Mouse (Mus musculus): ENCODE results near the gene Ddah1. TPM values are rescaled to one million over a fixed set of nuclear protein-coding genes. Genes with fewer than 3 reads are reported as not detected.

Ddah1 gene
- polyA plus RNA-seq, 1 experiment from 2014 or later, result 28.0 TPM

- no peak for ATAC-seq (replicated peaks; ENCODE audit: insufficient number of reproducible peaks, low FRiP score, low TSS enrichment, low read depth)
These were observed 79.8 kb downstream of the Ddah1 start for GRCm38 (mm10) chr3:145838281-145838680.

GRCm38 (mm10) chr3:145841961-145842710, 83.7 kb downstream of the Ddah1 start:
- ATAC-seq (replicated peaks; ENCODE audit: insufficient number of reproducible peaks, low FRiP score, low TSS enrichment, low read depth), result no peak
- WGBS, result 86% methylated on average over 12 of the region's 12 CpGs
- Histone ChIP-seq H3K27ac (replicated peaks; ENCODE audit: low read depth, low read length) (no peak overlapping the region), H3K4me2 (ENCODE audit: low read depth, low read length) (no peak overlapping the region), H3K9ac (replicated peaks; ENCODE audit: low read length) (no peak overlapping the region), H3K27me3 (ENCODE audit: control insufficient read depth, insufficient read depth, low read length) (no peaks in the 10 kb centered on the region), H3K36me3 (replicated peaks; ENCODE audit: control insufficient read depth, insufficient read depth, low read depth, low read length) (no peaks in the 10 kb centered on the region), H3K4me1 (ENCODE audit: control insufficient read depth, insufficient read depth, low read length) (no peaks in the 10 kb centered on the region), H3K4me3 (ENCODE audit: low read depth, low read length) (no peak overlapping the region), H3K9me3 (replicated peaks; ENCODE audit: control insufficient read depth, low read length) (no peaks in the 10 kb centered on the region)
- no peak for DNase-seq (ENCODE audit: low spot score)

More at GRCm38 (mm10) chr3:145838281-145838680, 79.8 kb downstream of the Ddah1 start:
- H3K27ac ChIP-seq (replicated peaks; ENCODE audit: low read depth, low read length), result no peak overlapping the region
- H3K4me3 ChIP-seq (ENCODE audit: low read depth, low read length), result no peak overlapping the region
- H3K9me3 ChIP-seq (replicated peaks; ENCODE audit: control insufficient read depth, low read length), result no peaks in the 10 kb centered on the region
- no peak for DNase-seq (ENCODE audit: low spot score)
- H3K4me2 ChIP-seq (ENCODE audit: low read depth, low read length), result no peak overlapping the region
- H3K9ac ChIP-seq (replicated peaks; ENCODE audit: low read length), result no peak overlapping the region
- H3K36me3 ChIP-seq (replicated peaks; ENCODE audit: control insufficient read depth, insufficient read depth, low read depth, low read length), result no peaks in the 10 kb centered on the region
- no peaks in the 10 kb centered on the region for H3K27me3 ChIP-seq (ENCODE audit: control insufficient read depth, insufficient read depth, low read length)
- no peaks in the 10 kb centered on the region for H3K4me1 ChIP-seq (ENCODE audit: control insufficient read depth, insufficient read depth, low read length)

- 86% methylated on average over 3 of the region's 3 CpGs for WGBS
These were observed 85.4 kb downstream of the Ddah1 start for GRCm38 (mm10) chr3:145843836-145844235.

GRCm38 (mm10) chr3:145844891-145845290, 86.4 kb downstream of the Ddah1 start:
- WGBS, result 88% methylated on average over 3 of the region's 3 CpGs
- Histone ChIP-seq H3K4me1 (ENCODE audit: control insufficient read depth, insufficient read depth, low read length) (no peaks in the 10 kb centered on the region), H3K9me3 (replicated peaks; ENCODE audit: control insufficient read depth, low read length) (no peaks in the 10 kb centered on the region), H3K36me3 (replicated peaks; ENCODE audit: control insufficient read depth, insufficient read depth, low read depth, low read length) (no peaks in the 10 kb centered on the region), H3K27me3 (ENCODE audit: control insufficient read depth, insufficient read depth, low read length) (no peaks in the 10 kb centered on the region), H3K4me2 (ENCODE audit: low read depth, low read length) (no peak overlapping the region), H3K27ac (replicated peaks; ENCODE audit: low read depth, low read length) (no peak overlapping the region), H3K9ac (replicated peaks; ENCODE audit: low read length) (no peak overlapping the region), H3K4me3 (ENCODE audit: low read depth, low read length) (no peak overlapping the region)
- no peak for DNase-seq (ENCODE audit: low spot score)
- ATAC-seq (replicated peaks; ENCODE audit: insufficient number of reproducible peaks, low FRiP score, low TSS enrichment, low read depth), result no peak

More at GRCm38 (mm10) chr3:145843836-145844235, 85.4 kb downstream of the Ddah1 start:
- no peak for DNase-seq (ENCODE audit: low spot score)
- H3K27me3 ChIP-seq (ENCODE audit: control insufficient read depth, insufficient read depth, low read length), result no peaks in the 10 kb centered on the region
- no peak overlapping the region for H3K9ac ChIP-seq (replicated peaks; ENCODE audit: low read length)
- ATAC-seq (replicated peaks; ENCODE audit: insufficient number of reproducible peaks, low FRiP score, low TSS enrichment, low read depth), result no peak
- no peak overlapping the region for H3K27ac ChIP-seq (replicated peaks; ENCODE audit: low read depth, low read length)
- H3K4me3 ChIP-seq (ENCODE audit: low read depth, low read length), result no peak overlapping the region
- H3K36me3 ChIP-seq (replicated peaks; ENCODE audit: control insufficient read depth, insufficient read depth, low read depth, low read length), result no peaks in the 10 kb centered on the region
- H3K4me2 ChIP-seq (ENCODE audit: low read depth, low read length), result no peak overlapping the region
- H3K9me3 ChIP-seq (replicated peaks; ENCODE audit: control insufficient read depth, low read length), result no peaks in the 10 kb centered on the region
- no peaks in the 10 kb centered on the region for H3K4me1 ChIP-seq (ENCODE audit: control insufficient read depth, insufficient read depth, low read length)

- no peaks in the 10 kb centered on the region for H3K9me3 ChIP-seq (replicated peaks; ENCODE audit: control insufficient read depth, low read length)
- H3K4me3 ChIP-seq (ENCODE audit: low read depth, low read length), result no peak overlapping the region
- H3K4me2 ChIP-seq (ENCODE audit: low read depth, low read length), result no peak overlapping the region
- H3K36me3 ChIP-seq (replicated peaks; ENCODE audit: control insufficient read depth, insufficient read depth, low read depth, low read length), result no peaks in the 10 kb centered on the region
- ATAC-seq (replicated peaks; ENCODE audit: insufficient number of reproducible peaks, low FRiP score, low TSS enrichment, low read depth) (no peak), DNase-seq (ENCODE audit: low spot score) (no peak)
- 92% methylated on average over 2 of the region's 2 CpGs for WGBS
- H3K9ac ChIP-seq (replicated peaks; ENCODE audit: low read length), result no peak overlapping the region
- H3K27ac ChIP-seq (replicated peaks; ENCODE audit: low read depth, low read length), result no peak overlapping the region
- H3K4me1 ChIP-seq (ENCODE audit: control insufficient read depth, insufficient read depth, low read length), result no peaks in the 10 kb centered on the region
- H3K27me3 ChIP-seq (ENCODE audit: control insufficient read depth, insufficient read depth, low read length), result no peaks in the 10 kb centered on the region
These were observed 87.8 kb downstream of the Ddah1 start for GRCm38 (mm10) chr3:145846255-145846654.

GRCm38 (mm10) chr3:145852041-145852440, 93.6 kb downstream of the Ddah1 start:
- H3K9ac ChIP-seq (replicated peaks; ENCODE audit: low read length), result no peak overlapping the region
- no peak overlapping the region for H3K27ac ChIP-seq (replicated peaks; ENCODE audit: low read depth, low read length)
- no peak overlapping the region for H3K4me2 ChIP-seq (ENCODE audit: low read depth, low read length)
- H3K27me3 ChIP-seq (ENCODE audit: control insufficient read depth, insufficient read depth, low read length), result no peaks in the 10 kb centered on the region
- H3K4me3 ChIP-seq (ENCODE audit: low read depth, low read length), result no peak overlapping the region
- WGBS, result 89% methylated on average over 5 of the region's 5 CpGs
- no peaks in the 10 kb centered on the region for H3K36me3 ChIP-seq (replicated peaks; ENCODE audit: control insufficient read depth, insufficient read depth, low read depth, low read length)
- ATAC-seq (replicated peaks; ENCODE audit: insufficient number of reproducible peaks, low FRiP score, low TSS enrichment, low read depth) (no peak), DNase-seq (ENCODE audit: low spot score) (no peak)
- no peaks in the 10 kb centered on the region for H3K9me3 ChIP-seq (replicated peaks; ENCODE audit: control insufficient read depth, low read length)
- no peaks in the 10 kb centered on the region for H3K4me1 ChIP-seq (ENCODE audit: control insufficient read depth, insufficient read depth, low read length)

GRCm38 (mm10) chr3:145852800-145853199, 94.3 kb downstream of the Ddah1 start:
- no peaks in the 10 kb centered on the region for H3K9me3 ChIP-seq (replicated peaks; ENCODE audit: control insufficient read depth, low read length)
- no peaks in the 10 kb centered on the region for H3K27me3 ChIP-seq (ENCODE audit: control insufficient read depth, insufficient read depth, low read length)
- no peak overlapping the region for H3K27ac ChIP-seq (replicated peaks; ENCODE audit: low read depth, low read length)
- H3K36me3 ChIP-seq (replicated peaks; ENCODE audit: control insufficient read depth, insufficient read depth, low read depth, low read length), result no peaks in the 10 kb centered on the region
- WGBS, result 90% methylated on average over 4 of the region's 4 CpGs
- no peak overlapping the region for H3K4me3 ChIP-seq (ENCODE audit: low read depth, low read length)
- no peak overlapping the region for H3K9ac ChIP-seq (replicated peaks; ENCODE audit: low read length)
- DNase-seq (ENCODE audit: low spot score) (no peak), ATAC-seq (replicated peaks; ENCODE audit: insufficient number of reproducible peaks, low FRiP score, low TSS enrichment, low read depth) (no peak)
- no peaks in the 10 kb centered on the region for H3K4me1 ChIP-seq (ENCODE audit: control insufficient read depth, insufficient read depth, low read length)
- no peak overlapping the region for H3K4me2 ChIP-seq (ENCODE audit: low read depth, low read length)

GRCm38 (mm10) chr3:145853713-145854112, 95.2 kb downstream of the Ddah1 start:
- H3K4me3 ChIP-seq (ENCODE audit: low read depth, low read length), result no peak overlapping the region
- H3K9me3 ChIP-seq (replicated peaks; ENCODE audit: control insufficient read depth, low read length), result no peaks in the 10 kb centered on the region
- no peaks in the 10 kb centered on the region for H3K4me1 ChIP-seq (ENCODE audit: control insufficient read depth, insufficient read depth, low read length)
- no peak for ATAC-seq (replicated peaks; ENCODE audit: insufficient number of reproducible peaks, low FRiP score, low TSS enrichment, low read depth)
- H3K27me3 ChIP-seq (ENCODE audit: control insufficient read depth, insufficient read depth, low read length), result no peaks in the 10 kb centered on the region
- H3K27ac ChIP-seq (replicated peaks; ENCODE audit: low read depth, low read length), result no peak overlapping the region
- H3K9ac ChIP-seq (replicated peaks; ENCODE audit: low read length), result no peak overlapping the region
- no peak for DNase-seq (ENCODE audit: low spot score)
- H3K4me2 ChIP-seq (ENCODE audit: low read depth, low read length), result no peak overlapping the region
- H3K36me3 ChIP-seq (replicated peaks; ENCODE audit: control insufficient read depth, insufficient read depth, low read depth, low read length), result no peaks in the 10 kb centered on the region
- WGBS, result 95% methylated on average over 4 of the region's 4 CpGs
